Mouse (Mus musculus) heart, embryonic 15.5 days (tissue): ENCODE measurements around the gene Gm10135. TPM values are rescaled to one million over a fixed set of nuclear protein-coding genes. Genes with fewer than 3 reads are reported as not detected.

ENCODE experiments used
- ATAC-seq: fragments of 200-750 bp; cut with Nextera tagmentation; replicated peaks from 2 replicates; pipeline ENCODE4 v1.8.0; 2017; ENCODE audit warnings: low read depth, moderate TSS enrichment; ENCODE audit not compliant: insufficient number of reproducible peaks, insufficient read depth, low FRiP score
- H3K27ac ChIP-seq: fragments of 300-500 bp; sonication (generic); 2 replicates; pipeline ENCODE4 v1.5.1; 2015; ENCODE audit warnings: mild to moderate bottlenecking, inconsistent platforms
- H3K27me3 ChIP-seq: fragments of 300-500 bp; sonication (generic); 2 replicates; pipeline ENCODE4 v1.6.1; 2015; ENCODE audit warnings: inconsistent platforms
- H3K36me3 ChIP-seq: fragments of 300-500 bp; sonication (generic); 2 replicates; pipeline ENCODE4 v1.6.1; 2015; ENCODE audit warnings: mild to moderate bottlenecking, inconsistent platforms
- H3K4me1 ChIP-seq: fragments of 300-500 bp; sonication (generic); replicated peaks from 2 replicates; pipeline ENCODE4 v1.6.1; 2015; ENCODE audit warnings: inconsistent platforms
- H3K4me2 ChIP-seq: fragments of 300-500 bp; sonication (generic); 2 replicates; pipeline ENCODE4 v1.6.1; 2015; ENCODE audit warnings: inconsistent platforms, mild to moderate bottlenecking, moderate library complexity
- H3K4me3 ChIP-seq: fragments of 300-500 bp; sonication (generic); 2 replicates; pipeline ENCODE4 v1.5.1; 2015; ENCODE audit warnings: mild to moderate bottlenecking, inconsistent platforms
- H3K9ac ChIP-seq: fragments of 300-500 bp; sonication (generic); 2 replicates; pipeline ENCODE4 v1.6.1; 2015; ENCODE audit warnings: mild to moderate bottlenecking, inconsistent platforms
- H3K9me3 ChIP-seq: fragments of 300-500 bp; sonication (generic); replicated peaks from 2 replicates; pipeline ENCODE4 v1.6.1; 2016; ENCODE audit warnings: inconsistent platforms
- WGBS: fragments of 180-500 bp; shearing (Covaris S2); methylation state at CpG from one replicate; pipeline ENCODE4 v1.1.7; 2015; ENCODE audit warnings: mixed read lengths; 5-methylcytosine and 5-hydroxymethylcytosine counted together
- polyA plus RNA-seq: library from polyadenylated mRNA; unstranded; fragments of >200 nt; fragmentation: Nextera tagmentation; extraction: Ambion mirVana; gene quantifications from 2 replicates; pipeline ENCODE4 v1.2.1, GENCODE M21; 2015

Gene Gm10135
- polyA plus RNA-seq, 1 experiment from 2014 or later, result not detected

DNA sequence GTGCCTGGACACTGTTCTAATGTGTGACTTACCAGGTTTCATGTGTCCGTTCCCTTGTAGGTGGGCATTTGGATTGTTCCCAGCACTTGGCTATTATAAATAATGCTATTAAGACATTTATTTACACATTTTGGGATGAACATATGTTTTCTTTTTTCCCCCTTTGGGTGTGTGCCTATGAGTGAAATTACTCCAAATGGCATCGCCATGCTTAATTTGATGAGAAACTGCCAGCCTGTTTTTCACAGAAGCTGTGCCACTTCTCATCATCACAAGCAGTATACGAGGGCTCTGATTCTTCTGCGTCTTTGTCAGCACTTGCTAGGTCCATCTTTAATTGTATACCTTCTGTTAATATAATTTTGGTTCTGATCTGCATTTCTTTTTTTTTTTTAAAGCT is 54.1 kb downstream of the Gm10135 start:
- H3K9me3 ChIP-seq, result no peaks in the 10 kb centered on the region
- peaks cover 46% of the 10 kb centered on the region for H3K4me1 ChIP-seq
- no peak for ATAC-seq
- no peak overlapping the region for H3K4me2 ChIP-seq
- no peak overlapping the region for H3K4me3 ChIP-seq
- no peak overlapping the region for H3K9ac ChIP-seq
- 94% methylated on average over 4 of the region's 4 CpGs for WGBS
- no peaks in the 10 kb centered on the region for H3K36me3 ChIP-seq
- H3K27me3 ChIP-seq, result no peaks in the 10 kb centered on the region
- H3K27ac ChIP-seq, result no peak overlapping the region

DNA sequence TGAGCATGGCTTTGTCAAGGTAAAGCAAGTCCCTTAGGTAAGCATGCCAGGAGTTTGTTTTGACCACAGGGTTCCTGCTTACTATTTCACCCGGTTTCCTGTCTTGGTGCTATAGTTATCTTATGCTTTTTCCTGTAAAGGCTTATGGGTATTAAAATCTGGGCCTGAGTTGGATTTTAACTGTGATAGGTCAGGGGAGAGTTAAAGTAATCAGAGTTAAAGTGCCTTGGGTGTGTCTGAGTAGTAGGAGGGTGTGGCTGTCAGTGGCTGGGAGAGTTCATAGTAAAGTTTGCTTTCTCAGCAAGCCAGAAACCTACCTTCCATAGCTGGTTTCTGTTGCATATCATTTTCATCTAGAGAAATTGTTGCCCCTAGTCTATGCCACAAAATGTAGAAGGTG is 57.7 kb downstream of the Gm10135 start:
- H3K27me3 ChIP-seq, result no peaks in the 10 kb centered on the region
- H3K9me3 ChIP-seq, result no peaks in the 10 kb centered on the region
- H3K4me2 ChIP-seq, result peak overlapping the region; percentile 73
- no peak for ATAC-seq
- WGBS, result 21% methylated on average over 1 of the region's 1 CpGs
- H3K4me3 ChIP-seq, result peak overlapping the region; percentile 88
- peaks cover 34% of the 10 kb centered on the region for H3K4me1 ChIP-seq
- H3K27ac ChIP-seq, result peak overlapping the region; percentile 98
- 0 out of 2 replicates have a peak overlapping the region, but pooled peaks have one; percentile 99 for H3K9ac ChIP-seq
- H3K36me3 ChIP-seq, result no peaks in the 10 kb centered on the region

DNA sequence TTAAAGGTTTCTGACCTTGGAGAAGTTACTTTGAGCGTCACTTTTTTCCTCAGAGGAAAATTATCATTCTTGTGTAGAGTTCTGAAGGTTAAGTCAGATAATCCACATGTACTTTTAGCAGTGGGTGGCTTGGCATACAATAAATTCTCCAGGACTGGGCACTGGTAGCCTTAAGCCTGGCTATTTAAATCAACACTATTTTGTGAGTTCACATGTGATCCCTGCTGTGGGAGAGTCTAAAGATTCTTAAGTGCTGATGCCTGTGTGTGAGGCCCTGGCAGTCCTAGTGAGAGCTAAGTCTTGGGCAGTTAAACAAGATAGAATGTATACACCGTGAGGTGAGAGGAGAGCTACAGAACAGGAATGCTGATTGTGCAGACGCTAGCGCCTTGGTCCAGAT is 58.5 kb downstream of the Gm10135 start:
- Histone ChIP-seq H3K4me3 (peak overlapping the region; percentile 88), H3K9ac (peak overlapping the region; percentile 99), H3K4me2 (peak overlapping the region; percentile 73), H3K36me3 (no peaks in the 10 kb centered on the region), H3K27me3 (no peaks in the 10 kb centered on the region), H3K4me1 (peaks cover 34% of the 10 kb centered on the region), H3K27ac (peak overlapping the region; percentile 98), H3K9me3 (no peaks in the 10 kb centered on the region)
- no peak for ATAC-seq
- 23% methylated on average over 4 of the region's 4 CpGs for WGBS

Other genes with a start within 250 kb of the Gm10135 start
- 0.21 and 2.0 TPM in 2 replicates for gene Txk, start 221.9 kb downstream of the Gm10135 start, polyA plus RNA-seq
- 17.8 and 19.0 TPM in 2 replicates for gene Tec, start 106.2 kb downstream of the Gm10135 start, polyA plus RNA-seq
- gene Slain2, start 60.4 kb downstream of the Gm10135 start, polyA plus RNA-seq, result 22.5 and 23.2 TPM in 2 replicates
- gene Slc10a4, start 32.2 kb upstream of the Gm10135 start, polyA plus RNA-seq, result 0.71 and 2.6 TPM in 2 replicates